Mouse (Mus musculus) thymus, adult 2 months (tissue): ENCODE measurements at regions not wholly inside any gene's neighbourhood (a gene's known extent, or its start where the extent isn't known, plus 50 kb on each side); places are given as distances from the start of the nearest gene placed in this dataset.

Experiments used
- DNase-seq: peaks from one replicate; pipeline ENCODE4 v3.0.0; 2021
- H3K27ac ChIP-seq: fragments of 200-500 bp; 2 replicates; pipeline ENCODE4 v1.5.1; 2012; ENCODE audit warnings: low read length, control low read depth; ENCODE audit not compliant: control insufficient read depth, insufficient read depth
- H3K27me3 ChIP-seq: fragments of 200-500 bp; 2 replicates; pipeline ENCODE4 v1.6.1; 2012; ENCODE audit warnings: mild to moderate bottlenecking, low read length, moderate library complexity, mixed read lengths; ENCODE audit not compliant: control insufficient read depth, insufficient read depth
- H3K36me3 ChIP-seq: fragments of 200-500 bp; 2 replicates; pipeline ENCODE4 v1.6.1; 2012; ENCODE audit warnings: mild to moderate bottlenecking, low read length, moderate library complexity; ENCODE audit not compliant: control insufficient read depth, insufficient read depth
- H3K4me1 ChIP-seq: fragments of 200-500 bp; replicated peaks from 2 replicates; pipeline ENCODE4 v1.6.1; 2012; ENCODE audit warnings: low read length; ENCODE audit not compliant: control insufficient read depth, insufficient read depth
- H3K4me3 ChIP-seq: fragments of 200-500 bp; 2 replicates; pipeline ENCODE4 v1.5.1; 2012; ENCODE audit warnings: mild to moderate bottlenecking, low read length, control low read depth, moderate library complexity; ENCODE audit not compliant: control insufficient read depth, insufficient read depth
- CTCF ChIP-seq: fragments of 200-500 bp; IDR thresholded peaks from 2 replicates; pipeline ENCODE4 v1.5.1; 2012; ENCODE audit warnings: mild to moderate bottlenecking, control low read depth, low read length, moderate library complexity, borderline replicate concordance; ENCODE audit not compliant: control insufficient read depth, poor library complexity, insufficient read depth; ENCODE audit errors: extremely low read depth
- POLR2A ChIP-seq: fragments of 200-500 bp; IDR thresholded peaks from 2 replicates; pipeline ENCODE4 v1.6.1; 2012; ENCODE audit warnings: mild to moderate bottlenecking, low read length, control low read depth, moderate library complexity; ENCODE audit not compliant: control insufficient read depth, poor library complexity, insufficient read depth; ENCODE audit errors: extremely low read depth
- WGBS: fragments of 180-500 bp; shearing (Covaris S2); methylation state at CpG from one replicate; pipeline ENCODE4 v1.1.7; 2018; 5-methylcytosine and 5-hydroxymethylcytosine counted together

GRCm38 (mm10) chr1:177322307-177322685 is 64.3 kb upstream of the Akt3 start:
- H3K36me3 ChIP-seq = no peaks in the 10 kb centered on the region
- TF ChIP-seq CTCF = no peak
- no peak for TF ChIP-seq POLR2A

DNA sequence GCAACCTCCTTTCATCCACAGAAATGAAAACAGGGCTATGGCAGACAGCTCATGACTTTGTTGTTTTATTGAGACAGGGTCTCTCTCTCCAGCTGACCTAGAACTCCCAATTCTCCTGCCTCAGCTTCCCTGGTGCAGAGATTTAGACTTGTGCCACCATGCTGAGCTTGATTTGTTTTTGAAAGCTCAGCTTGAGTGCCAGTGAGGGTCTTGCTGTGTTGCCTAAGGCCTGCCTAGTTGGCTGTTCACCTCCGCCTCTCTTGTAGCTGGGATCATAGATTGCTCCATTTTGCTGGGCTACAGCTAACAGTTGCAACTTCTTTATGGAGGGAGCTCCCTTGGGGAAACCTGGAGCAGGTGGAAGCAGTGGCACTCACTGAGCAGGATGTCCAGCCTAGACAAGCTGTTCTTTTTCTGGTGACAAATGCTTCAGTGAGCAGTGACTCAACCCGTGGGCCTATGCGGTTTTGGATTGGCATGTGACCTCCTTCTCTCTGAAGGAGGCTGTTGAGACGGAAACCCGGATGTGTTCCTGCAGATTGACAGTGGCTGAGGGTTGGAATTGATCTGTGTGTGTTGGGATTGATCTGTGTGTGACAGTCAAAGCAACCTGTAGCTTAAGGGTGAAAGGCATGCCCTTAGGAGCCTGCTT is 63.8 kb upstream of the Akt3 start:
- Histone ChIP-seq H3K36me3 (no peaks in the 10 kb centered on the region), H3K4me3 (no peak overlapping the region), H3K27ac (no peak overlapping the region), H3K27me3 (no peaks in the 10 kb centered on the region; the same call in 1 of the 2 replicates), H3K4me1 (no peaks in the 10 kb centered on the region)
- TF ChIP-seq CTCF (no peak), POLR2A (no peak)
- WGBS = 87% methylated on average over 5 of the region's 5 CpGs
- no peak for DNase-seq

More at GRCm38 (mm10) chr1:177322307-177322685, 64.3 kb upstream of the Akt3 start:
- Histone ChIP-seq H3K27me3 (no peaks in the 10 kb centered on the region; the same call in 1 of the 2 replicates), H3K4me1 (no peaks in the 10 kb centered on the region), H3K4me3 (no peak overlapping the region), H3K27ac (no peak overlapping the region)
- no peak for DNase-seq
- 54% methylated on average over 6 of the region's 6 CpGs for WGBS

GRCm38 (mm10) chr1:177308213-177308872 is 50.3 kb upstream of the Akt3 start:
- Histone ChIP-seq H3K27me3 (no peaks in the 10 kb centered on the region), H3K4me3 (no peak overlapping the region), H3K4me1 (no peaks in the 10 kb centered on the region), H3K36me3 (no peaks in the 10 kb centered on the region), H3K27ac (no peak overlapping the region)
- no peak for DNase-seq
- WGBS = 26% methylated on average over 5 of the region's 5 CpGs
- TF ChIP-seq POLR2A (no peak), CTCF (no peak)
